In genomic region chr12:116048766-116049165, GRCm38 (mm10) we compare ENCODE assay signal across 9 mouse cellular contexts. TPM values are rescaled to one million over a fixed set of nuclear protein-coding genes. Genes with fewer than 3 reads are reported as not detected.
A peak's percentile ranks its signal among the peaks of the same experiment; 100 is the strongest.
DNase-seq lines count a peak whose midpoint lies in the region; ATAC-seq and TF ChIP-seq lines count a peak whose summit lies in the region.
"Had no signal": no experiment of that assay in that cellular context is flagged by ENCODE, and none has a peak within 500 bp of the region (broad histone marks: within the 10 kb centered on the region; RNA-seq: fewer than 3 reads in every experiment).

No protein-coding gene starts in this region.

- H3K27ac ChIP-seq in kidney, embryonic 16.5 days (ENCODE audit: low read length), result no peak overlapping the region
- no peak overlapping the region for H3K27ac ChIP-seq in bone marrow macrophage, adult 2 months (ENCODE audit: insufficient read depth, low read depth, low read length)
- H3K27ac ChIP-seq in hindbrain, embryonic 16.5 days (ENCODE audit: low read depth, low read length), result no peak overlapping the region
- peak overlapping the region; percentile 96; the same call in 1 of the 2 replicates for H3K27ac ChIP-seq in midbrain, postnatal 0 days (ENCODE audit: low read depth, low read length)

- no peak for DNase-seq in kidney, postnatal 36 days
- no peak for DNase-seq in midbrain, postnatal 0 days (ENCODE audit: low spot score)
- no peak for DNase-seq in urinary bladder, postnatal 14 days (ENCODE audit: low spot score)
- DNase-seq in adrenal gland, postnatal 36 days, result no peak
- DNase-seq in right cerebral cortex, adult 18-20 months, result no peak
- DNase-seq: adrenal gland, adult 2 months had no signal

- peak overlapping the region; percentile 96 for H3K9ac ChIP-seq in kidney, embryonic 16.5 days (replicated peaks; ENCODE audit: low read length)
- peak overlapping the region; percentile 74 for H3K9ac ChIP-seq in hindbrain, embryonic 16.5 days (ENCODE audit: low read depth, low read length)
- peak overlapping the region; percentile 88 for H3K9ac ChIP-seq in midbrain, postnatal 0 days (replicated peaks; ENCODE audit: low read length, poor library complexity, severe bottlenecking)

- peak overlapping the region; percentile 76 for H3K4me2 ChIP-seq in kidney, embryonic 16.5 days (replicated peaks; ENCODE audit: low read depth, low read length)
- peak overlapping the region; percentile 89 for H3K4me2 ChIP-seq in hindbrain, embryonic 16.5 days (ENCODE audit: low read length)
- peak overlapping the region; percentile 75 for H3K4me2 ChIP-seq in midbrain, postnatal 0 days (ENCODE audit: low read depth, low read length, poor library complexity, severe bottlenecking)

- peaks cover 15% of the 10 kb centered on the region; the same call in 1 of the 2 replicates for H3K36me3 ChIP-seq in kidney, embryonic 16.5 days (ENCODE audit: insufficient read depth, low read length)
- no peaks in the 10 kb centered on the region for H3K36me3 ChIP-seq in hindbrain, embryonic 16.5 days (ENCODE audit: control insufficient read depth, insufficient read depth, low read length)
- H3K36me3 ChIP-seq in midbrain, postnatal 0 days (ENCODE audit: insufficient read depth, low read length), result no peaks in the 10 kb centered on the region; the same call in 1 of the 2 replicates

- no peak for TF ChIP-seq POLR2A in bone marrow macrophage, adult 2 months (IDR thresholded peaks at IDR 0.05; ENCODE audit: borderline replicate concordance, low read depth, low read length)

- H3K4me1 ChIP-seq in kidney, embryonic 16.5 days (ENCODE audit: insufficient read depth, low read length), result peaks cover 17% of the 10 kb centered on the region
- peaks cover 24% of the 10 kb centered on the region for H3K4me1 ChIP-seq in bone marrow macrophage, adult 2 months (ENCODE audit: control insufficient read depth, insufficient read depth, low read length)
- H3K4me1 ChIP-seq in hindbrain, embryonic 16.5 days (ENCODE audit: control insufficient read depth, insufficient read depth, low read depth, low read length), result peaks cover 12% of the 10 kb centered on the region
- peaks cover 4% of the 10 kb centered on the region for H3K4me1 ChIP-seq in midbrain, postnatal 0 days (ENCODE audit: insufficient read depth, low read length)

- WGBS in kidney, embryonic 16.5 days, result 59% methylated on average over 7 of the region's 7 CpGs
- 67% methylated on average over 7 of the region's 7 CpGs for WGBS in hindbrain, embryonic 16.5 days
- WGBS in midbrain, postnatal 0 days, result 65% methylated on average over 7 of the region's 7 CpGs

- no peaks in the 10 kb centered on the region for H3K9me3 ChIP-seq in kidney, embryonic 16.5 days (ENCODE audit: low read length)
- no peaks in the 10 kb centered on the region for H3K9me3 ChIP-seq in hindbrain, embryonic 16.5 days (ENCODE audit: control insufficient read depth, low read length)
- H3K9me3 ChIP-seq in midbrain, postnatal 0 days (ENCODE audit: low read length), result no peaks in the 10 kb centered on the region

- no peak for ATAC-seq in kidney, embryonic 16.5 days (ENCODE audit: low FRiP score, low TSS enrichment)
- no peak for ATAC-seq in hindbrain, embryonic 16.5 days
- ATAC-seq in midbrain, postnatal 0 days (ENCODE audit: low FRiP score), result no peak

- TF ChIP-seq CTCF in bone marrow macrophage, adult 2 months (IDR thresholded peaks at IDR 0.05; ENCODE audit: low read depth, low read length), result no peak
- TF ChIP-seq CTCF in midbrain, postnatal 0 days (IDR thresholded peaks at IDR 0.05), result no peak

- H3K27me3 ChIP-seq in kidney, embryonic 16.5 days (ENCODE audit: insufficient read depth, low read length), result no peaks in the 10 kb centered on the region
- no peaks in the 10 kb centered on the region for H3K27me3 ChIP-seq in hindbrain, embryonic 16.5 days (replicated peaks; ENCODE audit: control insufficient read depth, insufficient read depth, low read length)
- H3K27me3 ChIP-seq in midbrain, postnatal 0 days (ENCODE audit: insufficient read depth, low read length), result no peaks in the 10 kb centered on the region

- H3K4me3 ChIP-seq in kidney, embryonic 16.5 days (ENCODE audit: low read length), result peak overlapping the region; percentile 83
- peak overlapping the region; percentile 81 for H3K4me3 ChIP-seq in bone marrow macrophage, adult 2 months (ENCODE audit: insufficient read depth, low read length)
- H3K4me3 ChIP-seq in hindbrain, embryonic 16.5 days (ENCODE audit: low read length), result peak overlapping the region; percentile 92
- peak overlapping the region; percentile 74 for H3K4me3 ChIP-seq in midbrain, postnatal 0 days (ENCODE audit: low read depth, low read length)

RNA-seq across cellular contexts. Expression of gene Zfp386, which starts 1.2 kb away (rescaled TPM):
- polyA plus RNA-seq in kidney, embryonic 16.5 days (2015; fragmentation: Nextera tagmentation; extraction: Ambion mirVana), result 46.9 and 51.8 TPM in 2 replicates
- 26.1 and 29.5 TPM in 2 replicates for polyA plus RNA-seq in bone marrow macrophage, adult 2 months (2012; ENCODE audit: insufficient read depth, insufficient read length, missing spikeins)
- 47.1 and 50.2 TPM in 2 replicates for polyA plus RNA-seq in hindbrain, embryonic 16.5 days (2015; fragmentation: Nextera tagmentation; extraction: Ambion mirVana)
- total RNA-seq in midbrain, postnatal 0 days (2014; rRNA removed), result 32.1 and 37.9 TPM in 2 replicates
- 33.5 and 37.1 TPM in 2 replicates for polyA plus RNA-seq in midbrain, postnatal 0 days (2015; fragmentation: Nextera tagmentation; extraction: Ambion mirVana)
- total RNA-seq in adrenal gland, postnatal 36 days (2021), result 10 to 100 TPM; 25.6 to 28.8 TPM

RNA-seq across cellular contexts. Expression of gene Vipr2, which starts 28.8 kb away (rescaled TPM):
- 0.92 and 1.2 TPM in 2 replicates for polyA plus RNA-seq in kidney, embryonic 16.5 days (2015; fragmentation: Nextera tagmentation; extraction: Ambion mirVana)
- polyA plus RNA-seq in bone marrow macrophage, adult 2 months (2012; ENCODE audit: insufficient read depth, insufficient read length, missing spikeins), result not detected in 2 replicates
- 0.74 and 1.1 TPM in 2 replicates for polyA plus RNA-seq in hindbrain, embryonic 16.5 days (2015; fragmentation: Nextera tagmentation; extraction: Ambion mirVana)
- total RNA-seq in midbrain, postnatal 0 days (2014; rRNA removed), result 2.5 and 3.9 TPM in 2 replicates
- 0.95 and 1.2 TPM in 2 replicates for polyA plus RNA-seq in midbrain, postnatal 0 days (2015; fragmentation: Nextera tagmentation; extraction: Ambion mirVana)
- under 1 TPM; 0.86 to 0.99 TPM for total RNA-seq in adrenal gland, postnatal 36 days (2021)
